8 mouse cellular contexts compared by ENCODE assay signal in the genomic region with DNA sequence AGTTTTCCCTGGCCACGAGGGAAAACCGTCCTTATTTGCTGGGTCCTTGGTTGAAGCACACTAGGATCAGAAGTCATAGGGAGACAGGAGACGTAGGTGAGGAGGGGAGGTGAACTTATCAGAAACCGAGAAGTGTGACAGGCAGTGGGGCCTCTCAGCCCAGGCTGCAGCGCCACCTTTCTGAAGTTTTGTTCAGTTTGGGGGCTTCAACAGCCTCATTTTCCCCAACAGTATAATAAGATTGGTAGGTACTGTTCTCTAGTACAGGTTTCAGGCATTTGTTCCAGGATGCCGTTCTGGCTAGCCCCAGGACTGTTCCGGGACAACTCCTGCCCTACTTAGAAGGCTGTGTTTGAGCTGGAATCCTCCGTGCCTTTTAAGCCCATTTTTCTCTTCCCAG. TPM values are rescaled to one million over a fixed set of nuclear protein-coding genes. Genes with fewer than 3 reads are reported as not detected.
DNase-seq lines count a peak whose midpoint lies in the region; ATAC-seq lines count a peak whose summit lies in the region.

No protein-coding gene starts in this region.

- no peak for DNase-seq in frontal cortex, postnatal 25 days (ENCODE audit: low spot score in 2 of 2)
- peak; percentile 60 for DNase-seq in ES-CJ7 (ENCODE audit: low read depth, low spot score)
- peak; percentile 30 for DNase-seq in hindbrain, embryonic 14.5 days (ENCODE audit: low spot score)

- H3K4me1 ChIP-seq in embryonic facial prominence, embryonic 13.5 days: peaks cover 21% of the 10 kb centered on the region
- H3K4me1 ChIP-seq in hindbrain, embryonic 14.5 days (replicated peaks; ENCODE audit: control insufficient read depth, insufficient read depth, low read length): peaks cover 16% of the 10 kb centered on the region
- H3K4me1 ChIP-seq in liver, embryonic 16.5 days (ENCODE audit: control insufficient read depth, low read depth, low read length): peaks cover 20% of the 10 kb centered on the region
- H3K4me1 ChIP-seq in neural tube, embryonic 15.5 days: peaks cover 24% of the 10 kb centered on the region

- H3K27ac ChIP-seq in embryonic facial prominence, embryonic 13.5 days: peak overlapping the region; percentile 87
- peak overlapping the region; percentile 89 for H3K27ac ChIP-seq in hindbrain, embryonic 14.5 days
- peak overlapping the region; percentile 80 for H3K27ac ChIP-seq in liver, embryonic 16.5 days (ENCODE audit: low read length)
- peak overlapping the region; percentile 96 for H3K27ac ChIP-seq in neural tube, embryonic 15.5 days (replicated peaks)

- H3K36me3 ChIP-seq in embryonic facial prominence, embryonic 13.5 days: peaks cover 8% of the 10 kb centered on the region
- peaks cover 3% of the 10 kb centered on the region; the same call in 1 of the 2 replicates for H3K36me3 ChIP-seq in hindbrain, embryonic 14.5 days (replicated peaks; ENCODE audit: control insufficient read depth, insufficient read depth)
- no peaks in the 10 kb centered on the region for H3K36me3 ChIP-seq in liver, embryonic 16.5 days (ENCODE audit: control insufficient read depth, insufficient read depth)
- peaks cover under 1% of the 10 kb centered on the region; the same call in 1 of the 2 replicates for H3K36me3 ChIP-seq in neural tube, embryonic 15.5 days

- no peaks in the 10 kb centered on the region for H3K27me3 ChIP-seq in embryonic facial prominence, embryonic 13.5 days
- H3K27me3 ChIP-seq in hindbrain, embryonic 14.5 days (ENCODE audit: control insufficient read depth, insufficient read depth, low read length): no peaks in the 10 kb centered on the region
- H3K27me3 ChIP-seq in liver, embryonic 16.5 days (ENCODE audit: control insufficient read depth, insufficient read depth, low read depth, low read length): no peaks in the 10 kb centered on the region
- no peaks in the 10 kb centered on the region for H3K27me3 ChIP-seq in neural tube, embryonic 15.5 days (replicated peaks)

- ATAC-seq in frontal cortex, adult (ENCODE audit: low TSS enrichment): peak; percentile 5; the same call in 1 of the 2 replicates
- ATAC-seq in embryonic facial prominence, embryonic 13.5 days (ENCODE audit: insufficient number of reproducible peaks, insufficient read depth, low FRiP score, low TSS enrichment, low read depth): no peak
- ATAC-seq in hindbrain, embryonic 14.5 days (ENCODE audit: low FRiP score): peak; percentile 3; the same call in 1 of the 2 replicates
- ATAC-seq in liver, embryonic 16.5 days (ENCODE audit: low read depth): 0 out of 2 replicates have a peak, but pooled peaks have one; percentile 14
- no peak for ATAC-seq in neural tube, embryonic 15.5 days (ENCODE audit: low FRiP score)
- ATAC-seq in inflammation-experienced regulatory T-cells, adult 6 months: no peak

- peak overlapping the region; percentile 86 for H3K9ac ChIP-seq in embryonic facial prominence, embryonic 13.5 days
- peak overlapping the region; percentile 92 for H3K9ac ChIP-seq in hindbrain, embryonic 14.5 days
- peak overlapping the region; percentile 83 for H3K9ac ChIP-seq in liver, embryonic 16.5 days (ENCODE audit: low read depth, low read length)
- H3K9ac ChIP-seq in neural tube, embryonic 15.5 days (replicated peaks): peak overlapping the region; percentile 91

- peak overlapping the region; percentile 95 for H3K4me2 ChIP-seq in embryonic facial prominence, embryonic 13.5 days
- H3K4me2 ChIP-seq in hindbrain, embryonic 14.5 days (replicated peaks): peak overlapping the region; percentile 81
- peak overlapping the region; percentile 94 for H3K4me2 ChIP-seq in liver, embryonic 16.5 days (ENCODE audit: low read depth, low read length)
- H3K4me2 ChIP-seq in neural tube, embryonic 15.5 days: peak overlapping the region; percentile 95

- 4% methylated on average over 8 of the region's 8 CpGs for WGBS in embryonic facial prominence, embryonic 13.5 days
- 6% methylated on average over 8 of the region's 8 CpGs for WGBS in hindbrain, embryonic 14.5 days
- WGBS in liver, embryonic 16.5 days (ENCODE audit: insufficient replicate concordance): 2% methylated on average over 8 of the region's 8 CpGs
- 4% methylated on average over 8 of the region's 8 CpGs for WGBS in neural tube, embryonic 15.5 days

- H3K4me3 ChIP-seq in embryonic facial prominence, embryonic 13.5 days: peak overlapping the region; percentile 97
- H3K4me3 ChIP-seq in hindbrain, embryonic 14.5 days (replicated peaks; ENCODE audit: low read length): peak overlapping the region; percentile 89
- H3K4me3 ChIP-seq in liver, embryonic 16.5 days (ENCODE audit: low read depth, low read length): peak overlapping the region; percentile 89
- peak overlapping the region; percentile 99 for H3K4me3 ChIP-seq in neural tube, embryonic 15.5 days (replicated peaks)

- H3K9me3 ChIP-seq in embryonic facial prominence, embryonic 13.5 days: no peaks in the 10 kb centered on the region
- no peaks in the 10 kb centered on the region for H3K9me3 ChIP-seq in hindbrain, embryonic 14.5 days (ENCODE audit: control insufficient read depth, low read length)
- H3K9me3 ChIP-seq in liver, embryonic 16.5 days (replicated peaks; ENCODE audit: control insufficient read depth, low read length): no peaks in the 10 kb centered on the region
- no peaks in the 10 kb centered on the region for H3K9me3 ChIP-seq in neural tube, embryonic 15.5 days (replicated peaks)

RNA-seq across cellular contexts. Expression of a gene that starts 0.7 kb away (rescaled TPM):
- polyA plus RNA-seq in embryonic facial prominence, embryonic 13.5 days (2015; fragmentation: Nextera tagmentation; extraction: Ambion mirVana): 30.0 and 30.4 TPM in 2 replicates
- polyA plus RNA-seq in hindbrain, embryonic 14.5 days (2014; fragmentation: Nextera tagmentation; extraction: Ambion mirVana): 58.1 and 58.9 TPM in 2 replicates
- polyA plus RNA-seq in liver, embryonic 16.5 days (2015; fragmentation: Nextera tagmentation; extraction: Ambion mirVana): 9.4 and 11.0 TPM in 2 replicates
- 47.3 and 52.1 TPM in 2 replicates for polyA plus RNA-seq in neural tube, embryonic 15.5 days (2015; fragmentation: Nextera tagmentation; extraction: Ambion mirVana)
- under 1 TPM; 0.32 to 0.63 (median 0.44) TPM for polyA plus RNA-seq in inflammation-experienced regulatory T-cells, adult 6 months (2017; shearing (Covaris generic))

RNA-seq across cellular contexts. Expression of a gene that starts 6.9 kb away (rescaled TPM):
- polyA plus RNA-seq in embryonic facial prominence, embryonic 13.5 days (2015; fragmentation: Nextera tagmentation; extraction: Ambion mirVana): 0.22 and 1.5 TPM in 2 replicates
- polyA plus RNA-seq in hindbrain, embryonic 14.5 days (2014; fragmentation: Nextera tagmentation; extraction: Ambion mirVana): 0.78 and 1.3 TPM in 2 replicates
- 212 and 273 TPM in 2 replicates for polyA plus RNA-seq in liver, embryonic 16.5 days (2015; fragmentation: Nextera tagmentation; extraction: Ambion mirVana)
- polyA plus RNA-seq in neural tube, embryonic 15.5 days (2015; fragmentation: Nextera tagmentation; extraction: Ambion mirVana): 0.95 and 1.1 TPM in 2 replicates
- under 1 TPM in 1 of 3 experiments, not detected in 2; 0.93 TPM for polyA plus RNA-seq in inflammation-experienced regulatory T-cells, adult 6 months (2017; shearing (Covaris generic))

RNA-seq across cellular contexts. Expression of a gene that starts 13.2 kb away (rescaled TPM):
- polyA plus RNA-seq in embryonic facial prominence, embryonic 13.5 days (2015; fragmentation: Nextera tagmentation; extraction: Ambion mirVana): 44.1 and 47.8 TPM in 2 replicates
- 170 and 175 TPM in 2 replicates for polyA plus RNA-seq in hindbrain, embryonic 14.5 days (2014; fragmentation: Nextera tagmentation; extraction: Ambion mirVana)
- polyA plus RNA-seq in liver, embryonic 16.5 days (2015; fragmentation: Nextera tagmentation; extraction: Ambion mirVana): 20.2 and 21.6 TPM in 2 replicates
- polyA plus RNA-seq in neural tube, embryonic 15.5 days (2015; fragmentation: Nextera tagmentation; extraction: Ambion mirVana): 163 and 195 TPM in 2 replicates
- polyA plus RNA-seq in inflammation-experienced regulatory T-cells, adult 6 months (2017; shearing (Covaris generic)): 10 to 100 TPM; 43.1 to 73.3 (median 57.4) TPM

RNA-seq across cellular contexts. Expression of a gene that starts 41.8 kb away (rescaled TPM):
- polyA plus RNA-seq in embryonic facial prominence, embryonic 13.5 days (2015; fragmentation: Nextera tagmentation; extraction: Ambion mirVana): 31.9 and 32.4 TPM in 2 replicates
- polyA plus RNA-seq in hindbrain, embryonic 14.5 days (2014; fragmentation: Nextera tagmentation; extraction: Ambion mirVana): 123 and 132 TPM in 2 replicates
- 0.25 and 0.52 TPM in 2 replicates for polyA plus RNA-seq in liver, embryonic 16.5 days (2015; fragmentation: Nextera tagmentation; extraction: Ambion mirVana)
- 72.4 and 86.9 TPM in 2 replicates for polyA plus RNA-seq in neural tube, embryonic 15.5 days (2015; fragmentation: Nextera tagmentation; extraction: Ambion mirVana)
- polyA plus RNA-seq in inflammation-experienced regulatory T-cells, adult 6 months (2017; shearing (Covaris generic)): not detected

RNA-seq across cellular contexts. Expression of a gene that starts 42.8 kb away (rescaled TPM):
- 48.6 and 54.2 TPM in 2 replicates for polyA plus RNA-seq in embryonic facial prominence, embryonic 13.5 days (2015; fragmentation: Nextera tagmentation; extraction: Ambion mirVana)
- polyA plus RNA-seq in hindbrain, embryonic 14.5 days (2014; fragmentation: Nextera tagmentation; extraction: Ambion mirVana): 47.5 and 49.1 TPM in 2 replicates
- polyA plus RNA-seq in liver, embryonic 16.5 days (2015; fragmentation: Nextera tagmentation; extraction: Ambion mirVana): 15.1 and 18.8 TPM in 2 replicates
- 43.8 and 44.8 TPM in 2 replicates for polyA plus RNA-seq in neural tube, embryonic 15.5 days (2015; fragmentation: Nextera tagmentation; extraction: Ambion mirVana)
- 10 to 100 TPM; 52.5 to 84.8 (median 55.5) TPM for polyA plus RNA-seq in inflammation-experienced regulatory T-cells, adult 6 months (2017; shearing (Covaris generic))

Comparison
In these comparisons a context has a peak if more than half of its experiments do, and no peak if none do; other contexts are left out.
1. ATAC-seq: peak in frontal cortex, adult (single experiment), hindbrain, embryonic 14.5 days (single experiment) and liver, embryonic 16.5 days (single experiment); none in embryonic facial prominence, embryonic 13.5 days (single experiment), neural tube, embryonic 15.5 days (single experiment) and inflammation-experienced regulatory T-cells, adult 6 months (single experiment).
2. DNase-seq: peak in ES-CJ7 (single experiment) and hindbrain, embryonic 14.5 days (single experiment); none in frontal cortex, postnatal 25 days (0 of 2).
3. RNA of a gene that starts 6.9 kb away (polyA plus RNA-seq): 212 to 273 TPM in liver, embryonic 16.5 days; 0.78 to 1.3 TPM in hindbrain, embryonic 14.5 days, 0.95 to 1.1 TPM in neural tube, embryonic 15.5 days, 0.22 to 1.5 TPM in embryonic facial prominence, embryonic 13.5 days and 0.93 TPM in inflammation-experienced regulatory T-cells, adult 6 months; every median in the first group is over 10 times any median in the second.
4. Peak in every context shown above with its lines, with median percentiles within 50 percentile points of each other: H3K27ac ChIP-seq, H3K4me2 ChIP-seq, H3K4me3 ChIP-seq and H3K9ac ChIP-seq.